Mouse (Mus musculus) liver, embryonic 16.5 days (tissue): Measurements from ENCODE around the gene Axin1. TPM values are rescaled to one million over a fixed set of nuclear protein-coding genes. Genes with fewer than 3 reads are reported as not detected.

Experiments
- ATAC-seq: fragments of 200-750 bp; cut with Nextera tagmentation; 2 replicates; pipeline ENCODE4 v1.8.0; 2017; ENCODE audit warnings: low read depth, mild to moderate bottlenecking, moderate number of reproducible peaks, moderate library complexity
- H3K27ac ChIP-seq: fragments of 300-500 bp; sonication (generic); 2 replicates; pipeline ENCODE4 v1.5.1; 2014; ENCODE audit warnings: mild to moderate bottlenecking, low read length
- H3K27me3 ChIP-seq: fragments of 300-500 bp; sonication (generic); 2 replicates; pipeline ENCODE4 v1.6.1; 2014; ENCODE audit warnings: low read depth, low read length, mixed read lengths; ENCODE audit not compliant: control insufficient read depth, insufficient read depth
- H3K36me3 ChIP-seq: fragments of 300-500 bp; sonication (generic); 2 replicates; pipeline ENCODE4 v1.6.1; 2014; ENCODE audit warnings: mild to moderate bottlenecking; ENCODE audit not compliant: control insufficient read depth, insufficient read depth
- H3K4me1 ChIP-seq: fragments of 300-500 bp; sonication (generic); 2 replicates; pipeline ENCODE4 v1.6.1; 2014; ENCODE audit warnings: low read depth, low read length, mixed read lengths; ENCODE audit not compliant: control insufficient read depth
- H3K4me2 ChIP-seq: fragments of 300-500 bp; sonication (generic); 2 replicates; pipeline ENCODE4 v1.6.1; 2014; ENCODE audit warnings: low read depth, low read length, mixed read lengths
- H3K4me3 ChIP-seq: fragments of 300-500 bp; sonication (generic); 2 replicates; pipeline ENCODE4 v1.5.1; 2014; ENCODE audit warnings: low read depth, mild to moderate bottlenecking, low read length
- H3K9ac ChIP-seq: fragments of 300-500 bp; sonication (generic); 2 replicates; pipeline ENCODE4 v1.6.1; 2014; ENCODE audit warnings: low read depth, low read length
- H3K9me3 ChIP-seq: fragments of 300-500 bp; sonication (generic); replicated peaks from 2 replicates; pipeline ENCODE4 v1.6.1; 2016; ENCODE audit warnings: low read length; ENCODE audit not compliant: control insufficient read depth
- WGBS: fragments of 180-500 bp; shearing (Covaris S2); extraction: QIAGEN DNeasy Blood & Tissue Kit; methylation state at CpG from one replicate; pipeline ENCODE4 v1.1.7; 2014; ENCODE audit not compliant: insufficient replicate concordance; 5-methylcytosine and 5-hydroxymethylcytosine counted together
- polyA plus RNA-seq: library from polyadenylated mRNA; unstranded; fragments of >200 nt; fragmentation: Nextera tagmentation; extraction: Ambion mirVana; gene quantifications from 2 replicates; pipeline ENCODE4 v1.2.1, GENCODE M21; 2015

Gene Axin1
- polyA plus RNA-seq, 1 experiment from 2014 or later, result 2.6 TPM

- peak within 1 kb of the TSS; percentile 61 for H3K9ac ChIP-seq
- H3K27ac ChIP-seq, result peak within 1 kb of the TSS; percentile 31
- peak within 1 kb of the TSS; percentile 56 for H3K4me3 ChIP-seq
- ATAC-seq, result peak; percentile 78
- peak within 1 kb of the TSS; percentile 69 for H3K4me2 ChIP-seq
- H3K4me1 ChIP-seq, result peaks cover 58% of the 10 kb centered on the region
- 10% methylated on average over 4 of the region's 4 CpGs for WGBS
- peaks cover 43% of the 10 kb centered on the region for H3K27me3 ChIP-seq
- H3K36me3 ChIP-seq, result peaks cover 6% of the 10 kb centered on the region
- no peaks in the 10 kb centered on the region for H3K9me3 ChIP-seq
Measured at GRCm38 (mm10) chr17:26198892-26199291, 60.4 kb downstream of the Axin1 start, which contains the start of gene Pdia2. Pdia2 (minus strand) TSS chr17:26199087.

DNA sequence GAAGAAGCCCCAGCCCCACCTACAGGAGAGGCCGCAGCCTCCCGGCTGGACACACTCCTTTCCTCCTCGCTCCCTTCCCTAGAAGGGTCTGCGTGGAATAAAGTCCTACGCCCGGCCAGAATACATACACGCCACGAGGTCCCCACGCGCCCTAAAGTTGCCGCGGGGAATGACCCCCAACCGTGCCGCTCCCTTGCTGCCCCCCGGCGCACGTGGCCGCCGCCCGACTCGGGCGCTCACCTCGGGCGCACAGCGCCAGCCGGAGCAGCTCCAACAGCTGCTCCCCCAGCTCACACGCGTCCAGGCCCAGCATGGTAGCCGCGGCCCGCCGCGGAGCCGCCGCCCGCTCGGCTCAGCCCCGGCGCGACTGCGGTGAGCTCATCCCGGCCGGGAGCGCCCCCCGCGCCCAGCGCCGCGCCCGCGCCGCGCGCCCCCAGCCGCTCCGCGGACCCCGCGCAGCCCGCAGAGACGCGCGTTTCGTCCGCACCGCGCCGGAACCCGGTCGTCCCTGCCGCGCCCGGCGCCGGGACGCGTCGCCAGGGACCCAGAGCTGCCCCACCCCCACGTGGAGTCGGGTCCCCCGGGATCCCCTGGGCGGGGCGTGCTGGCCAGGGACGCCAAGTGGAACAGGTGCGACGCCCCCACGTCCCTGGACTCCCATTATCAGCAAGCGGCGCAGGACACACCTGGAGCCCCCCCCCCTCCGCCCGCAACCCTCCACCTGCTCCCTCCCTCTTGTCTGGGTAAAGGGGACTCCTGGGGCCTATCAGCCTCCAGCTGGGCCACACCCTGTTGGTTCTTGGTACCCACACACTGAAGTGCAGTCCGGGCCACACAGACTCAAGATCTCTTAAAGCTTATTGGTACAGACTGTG, 62.6 kb downstream of the Axin1 start:
- H3K9me3 ChIP-seq, result no peaks in the 10 kb centered on the region
- under 1% methylated on average over 73 of the region's 92 CpGs for WGBS
- H3K4me1 ChIP-seq, result peaks cover 58% of the 10 kb centered on the region

DNA sequence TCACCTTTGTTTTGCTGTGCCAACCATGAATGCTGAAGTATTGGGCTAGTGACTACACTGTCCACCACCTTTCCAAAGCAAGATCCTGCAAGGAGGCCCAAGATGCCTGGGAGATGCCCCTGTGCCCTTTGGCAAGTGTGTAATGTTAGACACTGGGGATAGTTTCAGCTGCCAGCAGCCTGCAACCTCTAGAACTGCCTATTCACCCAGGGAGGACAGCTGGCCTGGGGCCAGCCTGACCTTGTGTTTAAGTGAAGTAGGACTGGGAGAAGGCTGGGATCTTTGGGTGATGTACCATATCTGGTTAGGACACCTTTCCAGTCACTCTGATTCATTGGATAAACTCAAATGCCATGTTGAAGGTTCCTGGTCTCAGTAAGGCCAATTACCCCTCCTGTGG, 63.5 kb downstream of the Axin1 start:
- H3K27ac ChIP-seq, result no peak overlapping the region
- ATAC-seq, result no peak
- H3K9me3 ChIP-seq, result no peaks in the 10 kb centered on the region
- no peak overlapping the region for H3K9ac ChIP-seq
- peaks cover 61% of the 10 kb centered on the region for H3K27me3 ChIP-seq
- no peak overlapping the region for H3K4me3 ChIP-seq
- H3K4me2 ChIP-seq, result 0 out of 2 replicates have a peak overlapping the region, but pooled peaks have one; percentile 96
- H3K36me3 ChIP-seq, result no peaks in the 10 kb centered on the region
- peaks cover 58% of the 10 kb centered on the region for H3K4me1 ChIP-seq

More for the DNA sequence above, 62.6 kb downstream of the Axin1 start:
- H3K27me3 ChIP-seq, result peaks cover 61% of the 10 kb centered on the region
- no peak overlapping the region for H3K27ac ChIP-seq
- H3K4me3 ChIP-seq, result peak overlapping the region; percentile 67
- H3K4me2 ChIP-seq, result peak overlapping the region; percentile 96
- H3K36me3 ChIP-seq, result 0 out of 2 replicates have a peak, but pooled peaks cover 2% of the 10 kb centered on the region
- peak overlapping the region; percentile 62 for H3K9ac ChIP-seq
- peak; percentile 66 for ATAC-seq

GRCm38 (mm10) chr17:26202737-26203136, 64.2 kb downstream of the Axin1 start, which contains the start of gene Rgs11:
Rgs11 (plus strand) TSS chr17:26202951.
- WGBS, result 1% methylated on average over 22 of the region's 22 CpGs
- H3K36me3 ChIP-seq, result no peaks in the 10 kb centered on the region
- no peak within 1 kb of the TSS for H3K27ac ChIP-seq
- peaks cover 61% of the 10 kb centered on the region for H3K27me3 ChIP-seq
- no peak for ATAC-seq
- H3K4me2 ChIP-seq, result peak within 1 kb of the TSS; percentile 96
- H3K4me3 ChIP-seq, result peak within 1 kb of the TSS; percentile 61
- H3K9ac ChIP-seq, result 0 out of 2 replicates have a peak within 1 kb of the TSS, but pooled peaks have one; percentile 4
- H3K4me1 ChIP-seq, result peaks cover 56% of the 10 kb centered on the region
- no peaks in the 10 kb centered on the region for H3K9me3 ChIP-seq

- Histone ChIP-seq H3K9me3 (no peaks in the 10 kb centered on the region), H3K4me1 (peaks cover 50% of the 10 kb centered on the region), H3K36me3 (no peaks in the 10 kb centered on the region), H3K27ac (no peak overlapping the region), H3K4me3 (peak overlapping the region; percentile 61), H3K4me2 (peak overlapping the region; percentile 85), H3K9ac (0 out of 2 replicates have a peak overlapping the region, but pooled peaks have one; percentile 4), H3K27me3 (peaks cover 61% of the 10 kb centered on the region)
- WGBS, result under 1% methylated on average over 30 of the region's 30 CpGs
- no peak for ATAC-seq
Measured at GRCm38 (mm10) chr17:26203321-26203811, 64.9 kb downstream of the Axin1 start.

- Histone ChIP-seq H3K4me3 (no peak overlapping the region), H3K27ac (no peak overlapping the region), H3K36me3 (no peaks in the 10 kb centered on the region), H3K27me3 (peaks cover 59% of the 10 kb centered on the region), H3K4me1 (peaks cover 37% of the 10 kb centered on the region), H3K9ac (no peak overlapping the region), H3K9me3 (no peaks in the 10 kb centered on the region), H3K4me2 (no peak overlapping the region)
- no peak for ATAC-seq
- WGBS, result 31% methylated on average over 11 of the region's 11 CpGs
Measured at GRCm38 (mm10) chr17:26204766-26205165, 66.3 kb downstream of the Axin1 start.

- WGBS, result 26% methylated on average over 1 of the region's 1 CpGs
- Histone ChIP-seq H3K4me2 (no peak overlapping the region), H3K36me3 (no peaks in the 10 kb centered on the region), H3K27ac (no peak overlapping the region), H3K27me3 (peaks cover 43% of the 10 kb centered on the region), H3K4me1 (peaks cover 21% of the 10 kb centered on the region), H3K4me3 (no peak overlapping the region), H3K9me3 (no peaks in the 10 kb centered on the region), H3K9ac (no peak overlapping the region)
- ATAC-seq, result no peak
Measured at GRCm38 (mm10) chr17:26206392-26206791, 67.9 kb downstream of the Axin1 start.

- no peak for ATAC-seq
- H3K27ac ChIP-seq, result no peak within 1 kb of the TSS
- WGBS, result 81% methylated on average over 12 of the region's 12 CpGs
- H3K4me1 ChIP-seq, result peaks cover 9% of the 10 kb centered on the region
- H3K4me3 ChIP-seq, result no peak within 1 kb of the TSS
- no peaks in the 10 kb centered on the region for H3K36me3 ChIP-seq
- no peak within 1 kb of the TSS for H3K9ac ChIP-seq
- peaks cover 30% of the 10 kb centered on the region for H3K27me3 ChIP-seq
- no peak within 1 kb of the TSS for H3K4me2 ChIP-seq
- H3K9me3 ChIP-seq, result no peaks in the 10 kb centered on the region
Measured at GRCm38 (mm10) chr17:26207686-26208085, 69.2 kb downstream of the Axin1 start, which contains the start of gene Arhgdig. Arhgdig (minus strand) TSS chr17:26207786.

DNA sequence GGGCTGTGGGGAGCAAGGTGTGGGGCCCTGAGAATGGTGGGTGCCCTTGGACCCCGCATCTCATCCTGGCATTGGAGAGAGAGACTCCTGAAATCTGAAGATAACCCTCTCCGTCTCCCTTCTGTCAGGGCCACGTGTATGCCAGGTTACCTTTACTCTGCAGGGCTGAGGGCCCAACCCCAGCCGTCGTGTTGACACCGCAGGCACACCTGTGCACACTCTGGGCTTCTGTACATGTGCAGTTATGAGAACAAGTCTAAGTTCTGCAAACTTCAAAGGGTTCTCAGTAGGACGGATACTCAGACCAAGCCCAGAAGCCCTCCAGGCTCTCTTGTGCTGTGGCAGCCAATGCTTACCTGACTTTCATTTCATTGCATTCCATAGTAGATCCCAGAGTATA, 73.8 kb downstream of the Axin1 start:
- no peaks in the 10 kb centered on the region for H3K4me1 ChIP-seq
- no peak for ATAC-seq
- H3K9ac ChIP-seq, result no peak overlapping the region
- no peak overlapping the region for H3K27ac ChIP-seq
- H3K9me3 ChIP-seq, result no peaks in the 10 kb centered on the region
- H3K4me3 ChIP-seq, result no peak overlapping the region
- 81% methylated on average over 7 of the region's 7 CpGs for WGBS
- no peaks in the 10 kb centered on the region; the same call in 1 of the 2 replicates for H3K27me3 ChIP-seq
- no peak overlapping the region for H3K4me2 ChIP-seq
- H3K36me3 ChIP-seq, result no peaks in the 10 kb centered on the region
